Mouse (Mus musculus): ENCODE results near the gene Ptprq.
A peak's percentile ranks its signal among the peaks of the same experiment; 100 is the strongest.

Ptprq gene

GRCm38 (mm10) chr10:107628104-107628503 is 91.7 kb downstream of the Ptprq start:
- DNase-seq (ENCODE audit: low spot score), result no peak

GRCm38 (mm10) chr10:107626648-107627047 is 93.2 kb downstream of the Ptprq start:
- DNase-seq (ENCODE audit: low spot score), result no peak

GRCm38 (mm10) chr10:107624211-107624610 is 95.6 kb downstream of the Ptprq start:
- DNase-seq (ENCODE audit: low spot score), result no peak

GRCm38 (mm10) chr10:107615460-107615859 is 104.4 kb downstream of the Ptprq start:
- no peak for DNase-seq (ENCODE audit: low spot score)

GRCm38 (mm10) chr10:107601371-107601770 is 118.5 kb downstream of the Ptprq start:
- no peak for DNase-seq (ENCODE audit: low spot score)

- DNase-seq (ENCODE audit: low spot score), result no peak
Observed at GRCm38 (mm10) chr10:107583360-107583759, 136.5 kb downstream of the Ptprq start.

GRCm38 (mm10) chr10:107569044-107569443 is 150.8 kb downstream of the Ptprq start:
- DNase-seq (ENCODE audit: low spot score), result no peak

- DNase-seq (ENCODE audit: low spot score), result no peak
Observed at GRCm38 (mm10) chr10:107568261-107568660, 151.6 kb downstream of the Ptprq start.

- no peak for DNase-seq (ENCODE audit: low spot score)
Observed at GRCm38 (mm10) chr10:107562875-107563274, 157.0 kb downstream of the Ptprq start.

GRCm38 (mm10) chr10:107560881-107561280 is 159.0 kb downstream of the Ptprq start:
- DNase-seq (ENCODE audit: low spot score), result no peak

GRCm38 (mm10) chr10:107543026-107543425 is 176.8 kb downstream of the Ptprq start:
- DNase-seq (ENCODE audit: low spot score), result no peak

GRCm38 (mm10) chr10:107528758-107529157 is 191.1 kb downstream of the Ptprq start:
- no peak for DNase-seq (ENCODE audit: low spot score)

GRCm38 (mm10) chr10:107519216-107519615 is 200.6 kb downstream of the Ptprq start:
- DNase-seq (ENCODE audit: low spot score), result no peak

GRCm38 (mm10) chr10:107516641-107517040 is 203.2 kb downstream of the Ptprq start:
- DNase-seq (ENCODE audit: low spot score), result no peak

GRCm38 (mm10) chr10:107514735-107515134 is 205.1 kb downstream of the Ptprq start:
- no peak for DNase-seq (ENCODE audit: low spot score)

GRCm38 (mm10) chr10:107506397-107506796 is 213.5 kb downstream of the Ptprq start:
- DNase-seq (ENCODE audit: low spot score), result no peak

- no peak for DNase-seq (ENCODE audit: low spot score)
Observed at GRCm38 (mm10) chr10:107503430-107503829, 216.4 kb downstream of the Ptprq start.

GRCm38 (mm10) chr10:107502193-107502592 is 217.7 kb downstream of the Ptprq start:
- DNase-seq (ENCODE audit: low spot score), result no peak

GRCm38 (mm10) chr10:107499656-107500055 is 220.2 kb downstream of the Ptprq start:
- peak; percentile 21 for DNase-seq (ENCODE audit: low spot score)

GRCm38 (mm10) chr10:107496402-107496801 is 223.4 kb downstream of the Ptprq start:
- no peak for DNase-seq (ENCODE audit: low spot score)

GRCm38 (mm10) chr10:107494568-107494967 is 225.3 kb downstream of the Ptprq start, which contains the start of gene Myf6:
Gene Myf6, minus strand, starts transcription at chr10:107494737.
- DNase-seq (ENCODE audit: low spot score), result no peak

GRCm38 (mm10) chr10:107493580-107494474 is 226.0 kb downstream of the Ptprq start:
- no peak for DNase-seq (ENCODE audit: low spot score)

- no peak for DNase-seq (ENCODE audit: low spot score)
Observed at GRCm38 (mm10) chr10:107492867-107493579, 226.8 kb downstream of the Ptprq start.
